Mouse (Mus musculus) C2C12 (cell line): ENCODE data around the gene Grid2.

Source experiments
- CEBPB ChIP-seq: IDR thresholded peaks from one replicate; pipeline ENCODE4 v1.6.1; 2011; ENCODE audit warnings: low read depth, mild to moderate bottlenecking, control low read depth, moderate library complexity
- CTCF ChIP-seq: IDR thresholded peaks from one replicate; pipeline ENCODE4 v1.5.1; 2011; ENCODE audit not compliant: control insufficient read depth, insufficient read depth, insufficient read length
- MAX ChIP-seq: IDR thresholded peaks from one replicate; pipeline ENCODE4 v1.6.1; 2011; ENCODE audit warnings: mild to moderate bottlenecking, control low read depth
- MYOD1 ChIP-seq: IDR thresholded peaks from one replicate; pipeline ENCODE4 v1.6.1; 2011; ENCODE audit warnings: low read depth; ENCODE audit not compliant: control insufficient read depth, insufficient read length
- USF1 ChIP-seq: IDR thresholded peaks from one replicate; pipeline ENCODE4 v1.6.1; 2011; ENCODE audit warnings: low read depth, mild to moderate bottlenecking, control low read depth, moderate library complexity

DNA sequence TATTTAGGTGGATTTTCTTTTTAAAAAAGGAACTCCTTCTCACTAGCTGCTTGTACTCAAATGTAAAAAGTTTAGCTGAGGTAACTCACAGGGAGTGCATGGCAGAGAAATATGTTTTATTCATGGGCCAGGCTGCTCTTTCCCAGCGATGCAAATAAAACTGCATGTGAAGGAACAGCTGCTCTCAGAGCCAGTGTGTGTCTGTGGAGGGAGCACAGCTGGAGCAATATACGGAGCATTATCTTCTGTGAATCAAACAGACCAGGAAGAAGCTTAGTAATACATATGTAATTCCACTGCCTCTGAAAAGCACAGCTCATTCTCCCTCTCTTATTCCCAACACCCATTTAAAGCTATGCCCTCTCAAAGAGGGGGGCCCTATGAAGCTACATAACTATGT lies 607.0 kb downstream of the Grid2 start:
- TF ChIP-seq CTCF (no peak), MAX (no peak), USF1 (no peak), MYOD1 (no peak), CEBPB (no peak)
